8 mouse cellular contexts compared by ENCODE assay signal in genomic region chr4:59782853-59783684, GRCm38 (mm10). TPM values are rescaled to one million over a fixed set of nuclear protein-coding genes. Genes with fewer than 3 reads are reported as not detected.
DNase-seq lines count a peak whose midpoint lies in the region; ATAC-seq and TF ChIP-seq lines count a peak whose summit lies in the region.

No protein-coding gene starts in this region.

- H3K9me3 ChIP-seq in embryonic facial prominence, embryonic 10.5 days, result no peaks in the 10 kb centered on the region
- H3K9me3 ChIP-seq in hindbrain, embryonic 16.5 days (ENCODE audit: control insufficient read depth, low read length), result no peaks in the 10 kb centered on the region
- no peaks in the 10 kb centered on the region for H3K9me3 ChIP-seq in midbrain, embryonic 12.5 days

- H3K4me1 ChIP-seq in embryonic facial prominence, embryonic 10.5 days, result peaks cover 11% of the 10 kb centered on the region
- peaks cover 11% of the 10 kb centered on the region for H3K4me1 ChIP-seq in hindbrain, embryonic 16.5 days (ENCODE audit: control insufficient read depth, insufficient read depth, low read depth, low read length)
- H3K4me1 ChIP-seq in midbrain, embryonic 12.5 days, result peaks cover 6% of the 10 kb centered on the region

- ATAC-seq in hindbrain, embryonic 16.5 days, result peak; percentile 71
- ATAC-seq in midbrain, embryonic 12.5 days (ENCODE audit: low FRiP score, low read depth), result peak; percentile 71

- DNase-seq in gastrocnemius, adult 2 months, result no peak
- DNase-seq in gastrocnemius, postnatal 14 days, result no peak
- peak; percentile 52 for DNase-seq in embryonic facial prominence, embryonic 10.5 days (ENCODE audit: low spot score)
- DNase-seq in yolk sac, embryonic 10.5 days (ENCODE audit: low spot score), result peak; percentile 55
- DNase-seq in retina, embryonic 14.5 days (ENCODE audit: low spot score), result no peak

- peaks cover 23% of the 10 kb centered on the region for H3K36me3 ChIP-seq in C2C12 (ENCODE audit: control insufficient read depth, insufficient read depth)
- peaks cover 23% of the 10 kb centered on the region for H3K36me3 ChIP-seq in embryonic facial prominence, embryonic 10.5 days (replicated peaks)
- H3K36me3 ChIP-seq in hindbrain, embryonic 16.5 days (ENCODE audit: control insufficient read depth, insufficient read depth, low read length), result no peaks in the 10 kb centered on the region
- H3K36me3 ChIP-seq in midbrain, embryonic 12.5 days, result 0 out of 2 replicates have a peak, but pooled peaks cover 3% of the 10 kb centered on the region

- H3K9ac ChIP-seq in hindbrain, embryonic 16.5 days (ENCODE audit: low read depth, low read length), result peak overlapping the region; percentile 75
- H3K9ac ChIP-seq in midbrain, embryonic 12.5 days (replicated peaks), result peak overlapping the region; percentile 65

- H3K4me3 ChIP-seq in gastrocnemius, adult 2 months, result peak overlapping the region; percentile 93
- peak overlapping the region; percentile 87 for H3K4me3 ChIP-seq in C2C12 (ENCODE audit: insufficient read depth, poor library complexity, severe bottlenecking)
- peak overlapping the region; percentile 95 for H3K4me3 ChIP-seq in embryonic facial prominence, embryonic 10.5 days
- H3K4me3 ChIP-seq in hindbrain, embryonic 16.5 days (ENCODE audit: low read length), result peak overlapping the region; percentile 70
- H3K4me3 ChIP-seq in midbrain, embryonic 12.5 days, result peak overlapping the region; percentile 72

- TF ChIP-seq CTCF in gastrocnemius, adult 2 months (IDR thresholded peaks at IDR 0.05), result no peak
- TF ChIP-seq CTCF in C2C12 (IDR thresholded peaks at IDR 0.05; ENCODE audit: control insufficient read depth, insufficient read depth, insufficient read length), result no peak

- peak overlapping the region; percentile 94 for H3ac ChIP-seq in C2C12 (ENCODE audit: control insufficient read depth, insufficient read length, low read depth)

- H3K79me3 ChIP-seq in C2C12 (ENCODE audit: low read depth), result peaks cover 51% of the 10 kb centered on the region

- H3K27ac ChIP-seq in gastrocnemius, adult 2 months, result peak overlapping the region; percentile 79
- peak overlapping the region; percentile 93 for H3K27ac ChIP-seq in embryonic facial prominence, embryonic 10.5 days (replicated peaks)
- H3K27ac ChIP-seq in hindbrain, embryonic 16.5 days (ENCODE audit: low read depth, low read length), result peak overlapping the region; percentile 73
- H3K27ac ChIP-seq in midbrain, embryonic 12.5 days (replicated peaks), result peak overlapping the region; percentile 62

- peaks cover 55% of the 10 kb centered on the region for H3K79me2 ChIP-seq in C2C12 (ENCODE audit: control insufficient read depth, insufficient read depth)

- under 1% methylated on average over 47 of the region's 47 CpGs for WGBS in embryonic facial prominence, embryonic 10.5 days
- 0% methylated on average over 47 of the region's 47 CpGs for WGBS in hindbrain, embryonic 16.5 days
- under 1% methylated on average over 47 of the region's 47 CpGs for WGBS in midbrain, embryonic 12.5 days

- intact Hi-C loops in gastrocnemius, adult 2 months (cut with DNase I), result loop anchor here (5.0 kb wide), 1 partner anchor 156 kb away; the partner anchor contains the start of gene E130308A19Rik
- intact Hi-C loops in gastrocnemius, postnatal 14 days (cut with DNase I; ENCODE audit: low total_unique reads), result no loop called here

- no peaks in the 10 kb centered on the region for H3K27me3 ChIP-seq in C2C12 (ENCODE audit: control insufficient read depth, insufficient read depth, insufficient read length)
- H3K27me3 ChIP-seq in embryonic facial prominence, embryonic 10.5 days (replicated peaks; ENCODE audit: low read depth, poor library complexity, severe bottlenecking), result no peaks in the 10 kb centered on the region
- H3K27me3 ChIP-seq in hindbrain, embryonic 16.5 days (replicated peaks; ENCODE audit: control insufficient read depth, insufficient read depth, low read length), result no peaks in the 10 kb centered on the region
- H3K27me3 ChIP-seq in midbrain, embryonic 12.5 days, result no peaks in the 10 kb centered on the region

- peak overlapping the region; percentile 97 for H3K4me2 ChIP-seq in hindbrain, embryonic 16.5 days (ENCODE audit: low read length)
- H3K4me2 ChIP-seq in midbrain, embryonic 12.5 days (replicated peaks), result peak overlapping the region; percentile 67

TF ChIP-seq in C2C12, 6 proteins besides CTCF, POLR2A, EP300 and RAD21:
- TF ChIP-seq MYOD1 (IDR thresholded peaks at IDR 0.05; ENCODE audit: control insufficient read depth, insufficient read length, low read depth) (no peak), MYOG (IDR thresholded peaks at IDR 0.05; ENCODE audit: control insufficient read depth, extremely low read depth, insufficient read length) (no peak), MAX (IDR thresholded peaks at IDR 0.05) (no peak), USF1 (IDR thresholded peaks at IDR 0.05; ENCODE audit: low read depth) (no peak), FOSL1 (IDR thresholded peaks at IDR 0.05; ENCODE audit: insufficient read depth, low read length, poor library complexity, severe bottlenecking) (no peak), CEBPB (IDR thresholded peaks at IDR 0.05; ENCODE audit: low read depth) (no peak)

RNA-seq across cellular contexts. Expression of gene Inip, which starts 18.3 kb away (rescaled TPM):
- total RNA-seq in gastrocnemius, adult 2 months (2021), result 1 to 10 TPM; 2.8 to 5.9 TPM
- total RNA-seq in gastrocnemius, postnatal 14 days (2021), result 1 to 10 TPM; 3.1 to 3.7 TPM
- polyA plus RNA-seq in C2C12 (2012; fragmentation: generic; extraction: Trizol), result 12.9 TPM
- 91.2 and 92.7 TPM in 2 replicates for polyA plus RNA-seq in embryonic facial prominence, embryonic 10.5 days (2016; fragmentation: Nextera tagmentation; extraction: Ambion mirVana)
- polyA plus RNA-seq in hindbrain, embryonic 16.5 days (2015; fragmentation: Nextera tagmentation; extraction: Ambion mirVana), result 46.7 and 50.7 TPM in 2 replicates
- polyA plus RNA-seq in midbrain, embryonic 12.5 days (2016; fragmentation: Nextera tagmentation; extraction: Ambion mirVana), result 94.5 and 101 TPM in 2 replicates

RNA-seq across cellular contexts. Expression of gene Snx30, which starts 22.6 kb away (rescaled TPM):
- total RNA-seq in gastrocnemius, adult 2 months (2021), result 1 to 10 TPM; 3.1 to 4.1 TPM
- 1 to 10 TPM; 4.0 to 4.4 TPM for total RNA-seq in gastrocnemius, postnatal 14 days (2021)
- 3.5 TPM for polyA plus RNA-seq in C2C12 (2012; fragmentation: generic; extraction: Trizol)
- 6.4 and 7.9 TPM in 2 replicates for polyA plus RNA-seq in embryonic facial prominence, embryonic 10.5 days (2016; fragmentation: Nextera tagmentation; extraction: Ambion mirVana)
- 16.5 and 18.8 TPM in 2 replicates for polyA plus RNA-seq in hindbrain, embryonic 16.5 days (2015; fragmentation: Nextera tagmentation; extraction: Ambion mirVana)
- polyA plus RNA-seq in midbrain, embryonic 12.5 days (2016; fragmentation: Nextera tagmentation; extraction: Ambion mirVana), result 14.5 and 18.4 TPM in 2 replicates

Comparison
In these comparisons a context has a peak if more than half of its experiments do, and no peak if none do; other contexts are left out.
1. DNase-seq: peak in embryonic facial prominence, embryonic 10.5 days (single experiment) and yolk sac, embryonic 10.5 days (single experiment); none in gastrocnemius, adult 2 months (single experiment), gastrocnemius, postnatal 14 days (single experiment) and retina, embryonic 14.5 days (single experiment).
2. Peak in every context shown above with its lines, with median percentiles within 50 percentile points of each other: H3K27ac ChIP-seq and H3K4me3 ChIP-seq.